Mouse (Mus musculus): ENCODE data around the gene Prm2. TPM values are rescaled to one million over a fixed set of nuclear protein-coding genes. Genes with fewer than 3 reads are reported as not detected.
A peak's percentile ranks its signal among the peaks of the same experiment; 100 is the strongest.

The Prm2 gene
- polyA plus RNA-seq (2015; fragmentation: Nextera tagmentation; extraction: Ambion mirVana), result not detected in 2 replicates

DNA sequence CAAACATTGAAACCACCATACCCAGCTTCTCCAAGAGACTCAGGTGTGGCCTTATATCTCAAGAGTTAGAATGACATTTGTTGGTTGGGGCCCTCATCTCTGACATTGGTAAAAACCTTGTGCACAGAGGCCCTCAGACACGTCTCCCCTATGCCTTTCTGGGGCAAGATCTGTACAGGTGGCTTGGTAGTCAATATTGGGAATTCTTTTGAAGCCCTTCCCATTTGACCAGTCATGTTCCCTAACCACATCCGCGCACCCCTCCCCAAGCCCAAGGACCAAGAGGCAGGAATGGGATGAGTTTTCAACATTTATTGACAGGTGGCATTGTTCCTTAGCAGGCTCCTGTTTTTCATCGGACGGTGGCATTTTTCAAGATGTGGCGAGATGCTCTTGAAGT lies at the start of gene Prm2:
Prm2 (minus strand) TSS at position 101 of the 400 bp plus-strand sequence.
- no peak within 1 kb of the TSS for H3K4me2 ChIP-seq
- no peaks in the 10 kb centered on the region for H3K9me3 ChIP-seq
- ATAC-seq (replicated peaks), result no peak
- H3K4me3 ChIP-seq, result no peak within 1 kb of the TSS
- no peaks in the 10 kb centered on the region for H3K4me1 ChIP-seq
- no peaks in the 10 kb centered on the region for H3K27me3 ChIP-seq (replicated peaks)
- H3K36me3 ChIP-seq (replicated peaks), result no peaks in the 10 kb centered on the region
- no peak within 1 kb of the TSS for H3K9ac ChIP-seq
- 85% methylated on average over 6 of the region's 6 CpGs for WGBS
- H3K27ac ChIP-seq, result no peak within 1 kb of the TSS

GRCm38 (mm10) chr16:10844319-10844670 lies 48.4 kb upstream of the Prm2 start:
- Histone ChIP-seq H3K27ac (no peak overlapping the region), H3K4me1 (peaks cover 10% of the 10 kb centered on the region), H3K9me3 (no peaks in the 10 kb centered on the region), H3K27me3 (replicated peaks) (no peaks in the 10 kb centered on the region), H3K4me3 (no peak overlapping the region), H3K36me3 (replicated peaks) (no peaks in the 10 kb centered on the region), H3K4me2 (peak overlapping the region; percentile 35; the same call in 1 of the 2 replicates), H3K9ac (no peak overlapping the region)
- WGBS, result 69% methylated on average over 6 of the region's 6 CpGs
- no peak for ATAC-seq (replicated peaks)

GRCm38 (mm10) chr16:10843486-10844318 lies 47.8 kb upstream of the Prm2 start:
- no peak overlapping the region for H3K27ac ChIP-seq
- WGBS, result 24% methylated on average over 18 of the region's 18 CpGs

DNA sequence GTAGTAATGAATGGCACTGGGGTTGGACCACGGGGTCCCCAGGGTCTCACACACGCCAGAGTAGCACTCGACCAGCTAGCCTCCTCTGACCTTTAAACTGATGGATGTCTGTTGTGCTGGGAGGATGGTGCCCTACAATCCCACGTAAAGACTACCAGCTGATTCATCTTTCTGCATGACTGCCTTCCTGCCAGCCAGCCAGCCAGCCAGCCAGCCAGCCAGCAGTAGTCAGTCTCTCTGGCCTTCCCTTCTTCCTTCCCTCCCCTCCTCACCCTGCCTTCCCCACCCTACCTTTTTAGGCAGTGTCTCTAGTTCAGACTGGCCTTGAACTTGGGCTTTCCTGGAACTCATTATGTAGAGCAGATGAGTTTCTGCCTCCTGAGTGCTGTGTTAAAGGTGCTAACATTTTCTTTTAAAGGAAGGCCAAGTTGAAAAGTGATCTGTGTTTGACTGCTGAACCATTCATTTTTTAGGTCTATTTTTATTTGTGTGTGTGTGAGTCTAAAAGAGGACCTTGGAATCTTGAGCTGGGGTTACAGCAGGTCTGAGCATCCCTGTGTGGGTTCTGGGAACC lies 46.4 kb upstream of the Prm2 start:
- ATAC-seq (replicated peaks), result no peak
- H3K4me1 ChIP-seq, result peaks cover 14% of the 10 kb centered on the region
- no peak overlapping the region for H3K27ac ChIP-seq
- WGBS, result 68% methylated on average over 4 of the region's 4 CpGs
- H3K4me2 ChIP-seq, result no peak overlapping the region
- no peak overlapping the region for H3K4me3 ChIP-seq
- no peaks in the 10 kb centered on the region for H3K36me3 ChIP-seq (replicated peaks)
- no peaks in the 10 kb centered on the region for H3K9me3 ChIP-seq
- H3K27me3 ChIP-seq (replicated peaks), result no peaks in the 10 kb centered on the region
- no peak overlapping the region for H3K9ac ChIP-seq

More at GRCm38 (mm10) chr16:10843486-10844318, 47.8 kb upstream of the Prm2 start:
- H3K4me1 ChIP-seq, result peaks cover 10% of the 10 kb centered on the region
- peak overlapping the region; percentile 35 for H3K4me2 ChIP-seq
- H3K27me3 ChIP-seq (replicated peaks), result no peaks in the 10 kb centered on the region
- H3K36me3 ChIP-seq (replicated peaks), result no peaks in the 10 kb centered on the region
- H3K4me3 ChIP-seq, result no peak overlapping the region
- no peak overlapping the region for H3K9ac ChIP-seq
- H3K9me3 ChIP-seq, result no peaks in the 10 kb centered on the region
- no peak for ATAC-seq (replicated peaks)

DNA sequence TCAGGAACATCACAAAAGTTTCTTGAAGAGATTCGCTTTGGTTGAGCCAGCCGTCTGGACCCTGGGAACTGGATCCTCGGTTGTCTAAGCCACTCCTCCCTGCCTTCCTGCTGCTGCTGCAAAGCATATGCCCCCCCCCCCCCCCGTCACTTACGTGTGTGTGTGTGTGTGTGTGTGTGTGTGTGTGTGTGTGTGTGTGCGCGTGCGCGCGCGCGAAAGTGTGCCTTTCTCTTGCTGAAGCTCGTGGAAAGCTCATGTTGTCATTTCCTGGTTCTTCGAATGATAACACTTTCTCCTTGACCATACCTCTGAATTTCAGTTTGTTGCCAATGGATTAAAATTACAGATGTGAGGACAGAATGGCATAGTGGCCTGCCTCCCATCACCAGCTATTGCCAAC lies 44.1 kb upstream of the Prm2 start:
- Histone ChIP-seq H3K27me3 (replicated peaks) (no peaks in the 10 kb centered on the region), H3K4me1 (peaks cover 18% of the 10 kb centered on the region), H3K9me3 (no peaks in the 10 kb centered on the region), H3K27ac (no peak overlapping the region), H3K9ac (no peak overlapping the region), H3K4me3 (no peak overlapping the region), H3K4me2 (no peak overlapping the region), H3K36me3 (replicated peaks) (no peaks in the 10 kb centered on the region)
- ATAC-seq (replicated peaks), result no peak
- 89% methylated on average over 13 of the region's 14 CpGs for WGBS

DNA sequence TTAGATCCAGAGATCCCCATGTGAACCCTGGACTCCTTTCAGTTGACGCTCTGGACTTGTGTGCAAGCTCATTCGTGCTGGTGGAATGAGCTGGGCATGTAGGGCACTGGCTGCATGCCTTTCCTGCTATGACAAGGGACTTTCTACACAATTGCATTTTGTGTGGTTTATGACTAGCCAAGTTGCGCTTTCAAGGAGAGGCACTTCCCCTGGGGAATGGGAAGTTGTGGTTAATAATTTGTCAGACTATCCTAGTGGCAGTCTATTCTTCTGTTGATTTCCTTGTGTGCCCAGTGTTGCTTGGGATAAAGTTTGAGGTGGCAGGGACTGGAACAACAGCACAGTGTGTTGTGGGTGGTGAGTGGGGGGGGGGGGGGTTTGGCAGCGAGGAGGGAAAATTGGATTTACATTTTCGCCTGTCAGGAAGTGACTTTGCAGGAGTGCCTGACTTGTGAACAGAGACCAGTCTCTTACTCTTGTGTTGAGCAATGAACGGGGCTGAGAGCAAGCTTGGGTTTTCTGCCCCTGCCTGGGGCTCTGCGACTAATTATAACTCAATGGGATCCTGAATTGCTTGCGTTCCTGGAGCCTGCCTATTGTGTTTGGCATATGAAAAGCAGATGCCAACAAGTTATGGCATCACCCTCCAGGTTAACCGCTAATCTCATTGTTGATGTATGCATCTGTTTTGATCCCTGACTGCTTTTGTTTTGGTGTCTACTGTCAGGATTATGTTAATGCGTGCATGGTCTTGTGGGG lies 42.7 kb upstream of the Prm2 start:
- no peak overlapping the region for H3K4me2 ChIP-seq
- 37% methylated on average over 10 of the region's 10 CpGs for WGBS
- peaks cover 16% of the 10 kb centered on the region for H3K4me1 ChIP-seq
- H3K4me3 ChIP-seq, result no peak overlapping the region
- H3K27me3 ChIP-seq (replicated peaks), result 0 out of 2 replicates have a peak, but pooled peaks cover 5% of the 10 kb centered on the region
- no peak for ATAC-seq (replicated peaks)
- H3K9me3 ChIP-seq, result no peaks in the 10 kb centered on the region
- H3K27ac ChIP-seq, result no peak overlapping the region
- no peak overlapping the region for H3K9ac ChIP-seq
- H3K36me3 ChIP-seq (replicated peaks), result no peaks in the 10 kb centered on the region

DNA sequence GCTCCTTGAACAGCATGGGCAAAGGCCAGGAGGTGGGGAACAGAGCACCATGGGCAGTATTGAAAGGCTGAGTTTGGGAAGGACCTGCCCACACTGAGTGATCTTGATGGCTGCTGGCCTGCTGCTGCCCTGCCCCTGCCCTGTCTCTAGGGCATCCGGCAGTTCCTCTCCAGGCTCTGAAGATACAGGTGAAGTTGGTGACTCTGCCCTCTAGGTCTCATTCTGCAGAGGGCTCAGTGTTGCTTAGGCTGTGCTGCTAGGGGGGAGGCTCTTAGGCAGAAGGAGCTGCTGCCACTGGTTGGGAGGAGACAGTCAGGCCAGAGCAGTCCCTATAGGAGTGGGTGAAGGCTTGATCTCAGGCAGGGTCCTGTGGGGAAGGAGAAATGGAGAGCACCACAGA lies 42.0 kb upstream of the Prm2 start:
- Histone ChIP-seq H3K27ac (no peak overlapping the region), H3K36me3 (replicated peaks) (no peaks in the 10 kb centered on the region), H3K9me3 (no peaks in the 10 kb centered on the region), H3K9ac (no peak overlapping the region), H3K27me3 (replicated peaks) (0 out of 2 replicates have a peak, but pooled peaks cover 5% of the 10 kb centered on the region), H3K4me3 (no peak overlapping the region), H3K4me2 (no peak overlapping the region), H3K4me1 (peaks cover 13% of the 10 kb centered on the region)
- no peak for ATAC-seq (replicated peaks)
- 92% methylated on average over 1 of the region's 1 CpGs for WGBS

DNA sequence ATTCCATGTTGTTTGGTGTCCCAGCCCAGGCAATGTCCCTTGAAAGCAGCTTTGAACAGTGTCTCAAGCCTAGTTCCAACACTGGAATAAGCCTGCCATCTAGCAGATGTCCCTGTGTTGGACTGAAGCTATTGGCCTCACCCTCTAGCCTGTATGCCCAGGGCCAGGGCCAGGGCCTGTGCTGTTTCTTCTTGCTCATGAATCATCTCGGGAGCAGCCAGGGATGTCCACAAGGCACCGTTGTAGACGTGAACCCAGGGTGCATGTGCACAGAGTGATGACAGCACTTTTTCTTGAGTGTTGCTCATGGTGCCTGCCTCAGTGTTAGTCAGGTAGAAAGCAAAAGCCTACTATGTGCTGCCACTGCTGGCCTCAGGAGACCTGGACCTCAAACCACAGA lies 41.3 kb upstream of the Prm2 start:
- H3K27me3 ChIP-seq (replicated peaks), result 0 out of 2 replicates have a peak, but pooled peaks cover 5% of the 10 kb centered on the region
- H3K36me3 ChIP-seq (replicated peaks), result no peaks in the 10 kb centered on the region
- H3K9ac ChIP-seq, result no peak overlapping the region
- WGBS, result 91% methylated on average over 3 of the region's 3 CpGs
- no peak for ATAC-seq (replicated peaks)
- H3K4me2 ChIP-seq, result no peak overlapping the region
- H3K27ac ChIP-seq, result no peak overlapping the region
- no peaks in the 10 kb centered on the region for H3K9me3 ChIP-seq
- no peak overlapping the region for H3K4me3 ChIP-seq
- H3K4me1 ChIP-seq, result peaks cover 13% of the 10 kb centered on the region

- no peaks in the 10 kb centered on the region for H3K36me3 ChIP-seq (replicated peaks)
- no peak overlapping the region for H3K4me2 ChIP-seq
- 98% methylated on average over 3 of the region's 3 CpGs for WGBS
- 0 out of 2 replicates have a peak, but pooled peaks cover 5% of the 10 kb centered on the region for H3K27me3 ChIP-seq (replicated peaks)
- H3K9ac ChIP-seq, result no peak overlapping the region
- no peak for ATAC-seq (replicated peaks)
- H3K4me1 ChIP-seq, result peaks cover 13% of the 10 kb centered on the region
- no peak overlapping the region for H3K27ac ChIP-seq
- no peak overlapping the region for H3K4me3 ChIP-seq
- H3K9me3 ChIP-seq, result no peaks in the 10 kb centered on the region
Measured at GRCm38 (mm10) chr16:10836388-10836787, 40.5 kb upstream of the Prm2 start.

DNA sequence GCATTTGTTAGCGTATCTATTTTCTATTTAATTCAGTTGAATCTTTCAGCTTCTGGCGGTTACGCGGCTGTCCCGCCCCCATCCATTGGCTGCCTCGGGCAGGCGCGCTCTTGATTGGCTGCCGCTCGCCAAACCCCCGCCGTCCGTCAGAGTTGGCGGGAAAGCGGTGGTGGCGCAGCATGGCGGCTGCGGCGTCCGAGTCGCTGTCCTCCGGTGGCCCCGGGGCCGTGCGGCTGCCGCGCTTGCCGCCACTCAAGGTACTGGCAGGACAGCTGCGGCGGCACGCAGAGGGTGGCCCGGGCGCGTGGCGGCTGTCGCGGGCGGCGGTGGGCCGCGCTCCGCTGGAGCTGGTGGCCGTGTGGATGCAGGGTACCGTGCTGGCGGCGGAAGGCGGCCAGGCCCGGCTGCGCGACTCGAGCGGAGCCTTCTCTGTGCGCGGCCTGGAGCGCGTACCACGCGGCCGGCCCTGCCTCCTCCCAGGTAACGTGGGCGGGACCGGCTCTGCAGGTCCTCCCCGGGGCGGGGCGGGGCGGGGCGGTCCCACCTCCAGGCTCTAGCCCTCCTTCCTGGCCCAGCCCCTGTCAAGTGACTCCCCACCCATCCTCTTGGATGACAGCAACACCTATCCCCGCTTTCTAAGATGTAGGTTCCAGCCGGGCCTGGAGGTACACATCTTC lies 39.1 kb upstream of the Prm2 start, which contains the start of gene Rmi2:
Rmi2 (plus strand) TSS at position 149 of the 677 bp plus-strand sequence.
- Histone ChIP-seq H3K4me1 (peaks cover 13% of the 10 kb centered on the region), H3K9ac (peak within 1 kb of the TSS; percentile 30), H3K4me2 (peak within 1 kb of the TSS; percentile 89), H3K27ac (no peak within 1 kb of the TSS), H3K27me3 (replicated peaks) (0 out of 2 replicates have a peak, but pooled peaks cover 5% of the 10 kb centered on the region), H3K9me3 (no peaks in the 10 kb centered on the region), H3K4me3 (peak within 1 kb of the TSS; percentile 60), H3K36me3 (replicated peaks) (no peaks in the 10 kb centered on the region)
- WGBS, result under 1% methylated on average over 69 of the region's 69 CpGs
- ATAC-seq (replicated peaks), result peak; percentile 96

DNA sequence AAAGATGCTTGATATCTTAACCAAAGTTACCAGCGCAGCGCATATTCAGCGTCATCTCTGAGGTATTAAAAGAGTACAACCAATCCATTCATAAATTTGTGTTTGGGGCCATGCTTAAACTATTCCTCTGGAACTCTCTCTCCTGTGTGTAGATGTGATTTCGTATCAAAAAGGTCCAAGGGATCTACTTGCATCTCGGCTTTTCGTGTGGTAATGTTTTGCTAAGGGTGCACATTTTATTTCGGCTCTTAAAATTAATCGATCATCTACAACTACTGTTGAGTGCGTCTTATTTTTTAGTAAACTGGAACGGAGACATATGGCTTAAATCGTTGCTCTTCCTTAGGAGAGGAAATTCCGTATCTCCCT lies 38.6 kb upstream of the Prm2 start:
- 9% methylated on average over 12 of the region's 12 CpGs for WGBS
- Histone ChIP-seq H3K9me3 (no peaks in the 10 kb centered on the region), H3K9ac (0 out of 2 replicates have a peak overlapping the region, but pooled peaks have one; percentile 14), H3K4me3 (peak overlapping the region; percentile 60), H3K4me2 (peak overlapping the region; percentile 89), H3K27me3 (replicated peaks) (0 out of 2 replicates have a peak, but pooled peaks cover 5% of the 10 kb centered on the region), H3K27ac (no peak overlapping the region), H3K36me3 (replicated peaks) (no peaks in the 10 kb centered on the region), H3K4me1 (peaks cover 13% of the 10 kb centered on the region)
- no peak for ATAC-seq (replicated peaks)

DNA sequence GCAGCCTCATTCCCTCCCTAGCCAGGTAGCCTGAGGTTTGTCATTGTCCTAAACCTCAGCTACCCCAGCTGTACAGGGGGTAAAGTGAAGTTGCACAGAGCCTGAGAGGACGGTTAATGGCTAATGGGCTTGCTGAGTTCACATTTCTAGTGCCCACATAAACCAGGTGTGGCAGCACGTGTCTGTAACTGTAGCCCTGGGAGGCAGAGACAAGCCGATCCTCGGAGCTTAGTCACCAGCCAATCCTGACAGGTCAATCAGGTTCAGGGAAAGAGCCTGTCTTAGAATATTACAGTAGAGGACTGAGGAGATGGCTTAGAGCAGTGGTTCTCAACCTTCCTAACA lies 32.5 kb upstream of the Prm2 start:
- H3K9ac ChIP-seq, result no peak overlapping the region
- no peak overlapping the region for H3K4me3 ChIP-seq
- 73% methylated on average over 4 of the region's 4 CpGs for WGBS
- no peak overlapping the region for H3K4me2 ChIP-seq
- no peak for ATAC-seq (replicated peaks)
- no peaks in the 10 kb centered on the region for H3K27me3 ChIP-seq (replicated peaks)
- no peak overlapping the region for H3K27ac ChIP-seq
- no peaks in the 10 kb centered on the region for H3K4me1 ChIP-seq
- no peaks in the 10 kb centered on the region for H3K36me3 ChIP-seq (replicated peaks)
- H3K9me3 ChIP-seq, result no peaks in the 10 kb centered on the region

All from midbrain, embryonic 15.5 days (tissue).